Mouse (Mus musculus): ENCODE results near the gene Pdcd5.

Pdcd5 gene

GRCm38 (mm10) chr7:35647101-35647698 is at the start of gene Pdcd5:
Gene Pdcd5, minus strand, starts transcription at chr7:35647521.
- DNase-seq (ENCODE audit: low spot score in 2 of 2), result peak; percentile 97

GRCm38 (mm10) chr7:35692641-35693040 is 45.3 kb upstream of the Pdcd5 start:
- no peak for DNase-seq (ENCODE audit: low spot score in 2 of 2)

GRCm38 (mm10) chr7:35692117-35692516 is 44.8 kb upstream of the Pdcd5 start:
- no peak for DNase-seq (ENCODE audit: low spot score in 2 of 2)

- no peak for DNase-seq (ENCODE audit: low spot score in 2 of 2)
Measured at GRCm38 (mm10) chr7:35688781-35689349, 41.5 kb upstream of the Pdcd5 start.

- DNase-seq (ENCODE audit: low spot score in 2 of 2), result no peak
Measured at GRCm38 (mm10) chr7:35688276-35688675, 41.0 kb upstream of the Pdcd5 start.

- no peak for DNase-seq (ENCODE audit: low spot score in 2 of 2)
Measured at GRCm38 (mm10) chr7:35687229-35687628, 39.9 kb upstream of the Pdcd5 start.

- peak; percentile 33 to 65 for DNase-seq (ENCODE audit: low spot score in 2 of 2)
Measured at GRCm38 (mm10) chr7:35686756-35687155, 39.4 kb upstream of the Pdcd5 start.

GRCm38 (mm10) chr7:35686216-35686615 is 38.9 kb upstream of the Pdcd5 start:
- no peak for DNase-seq (ENCODE audit: low spot score in 2 of 2)

- no peak for DNase-seq (ENCODE audit: low spot score in 2 of 2)
Measured at GRCm38 (mm10) chr7:35683409-35684122, 36.2 kb upstream of the Pdcd5 start.

- no peak for DNase-seq (ENCODE audit: low spot score in 2 of 2)
Measured at GRCm38 (mm10) chr7:35681559-35681958, 34.2 kb upstream of the Pdcd5 start.

GRCm38 (mm10) chr7:35678976-35679375 is 31.7 kb upstream of the Pdcd5 start:
- no peak for DNase-seq (ENCODE audit: low spot score in 2 of 2)

- no peak for DNase-seq (ENCODE audit: low spot score in 2 of 2)
Measured at GRCm38 (mm10) chr7:35668066-35669041, 21.0 kb upstream of the Pdcd5 start.

GRCm38 (mm10) chr7:35663790-35664376 is 16.6 kb upstream of the Pdcd5 start:
- no peak for DNase-seq (ENCODE audit: low spot score in 2 of 2)

GRCm38 (mm10) chr7:35659173-35659572 is 11.9 kb upstream of the Pdcd5 start:
- peak; percentile 54 to 76 for DNase-seq (ENCODE audit: low spot score in 2 of 2)

- DNase-seq (ENCODE audit: low spot score in 2 of 2), result no peak
Measured at GRCm38 (mm10) chr7:35657829-35658228, 10.5 kb upstream of the Pdcd5 start.

GRCm38 (mm10) chr7:35651583-35652270 is 4.4 kb upstream of the Pdcd5 start:
- no peak for DNase-seq (ENCODE audit: low spot score in 2 of 2)

GRCm38 (mm10) chr7:35650716-35651410 is 3.5 kb upstream of the Pdcd5 start:
- no peak for DNase-seq (ENCODE audit: low spot score in 2 of 2)

- peak; percentile 35 to 82 for DNase-seq (ENCODE audit: low spot score in 2 of 2)
Measured at GRCm38 (mm10) chr7:35649071-35649470, 1.8 kb upstream of the Pdcd5 start.

GRCm38 (mm10) chr7:35648239-35649069 is 1.1 kb upstream of the Pdcd5 start:
- DNase-seq (ENCODE audit: low spot score in 2 of 2), result no peak

Data from spleen, postnatal 10 days (tissue).